Mouse (Mus musculus) thymus, postnatal 14 days (tissue): ENCODE measurements around the gene Tsku.

Source experiments
- DNase-seq: peaks from one replicate; pipeline ENCODE4 v3.0.0; 2021

Gene Tsku

DNA sequence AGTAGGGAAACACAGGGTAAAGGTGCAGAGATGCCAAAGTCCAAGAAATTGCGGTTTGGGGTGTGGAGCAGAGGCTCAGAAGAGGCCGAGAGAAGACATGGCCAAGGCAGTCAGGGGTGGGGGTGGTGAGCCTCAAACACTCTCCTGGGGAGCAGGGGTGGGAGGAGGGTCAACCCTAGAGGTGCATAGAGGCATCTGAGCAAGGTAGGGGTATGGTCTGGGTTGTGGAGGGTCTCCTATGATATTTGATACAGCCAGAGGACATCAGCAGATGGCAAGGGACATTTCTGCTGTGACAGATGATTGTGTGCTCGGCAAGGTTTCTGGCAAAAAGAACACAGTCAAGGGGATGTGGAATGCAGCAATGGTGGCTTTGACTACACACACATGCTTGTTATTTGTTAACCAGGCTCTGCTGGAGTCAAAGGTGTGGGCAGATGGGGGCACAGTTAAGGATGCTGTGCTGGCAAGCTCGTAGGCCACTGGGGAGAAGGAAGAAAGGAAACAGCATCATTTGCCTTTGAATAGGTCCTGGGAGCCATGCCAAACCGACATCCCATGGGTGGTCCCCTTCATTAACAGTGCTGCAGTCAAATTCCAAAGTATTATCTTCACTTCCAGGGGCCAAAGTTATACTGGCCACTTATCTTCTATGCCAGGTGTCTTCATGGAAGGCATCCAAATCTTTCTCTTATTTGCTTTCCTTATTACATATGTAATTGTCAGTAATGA is 37.7 kb downstream of the Tsku start:
- no peak for DNase-seq

DNA sequence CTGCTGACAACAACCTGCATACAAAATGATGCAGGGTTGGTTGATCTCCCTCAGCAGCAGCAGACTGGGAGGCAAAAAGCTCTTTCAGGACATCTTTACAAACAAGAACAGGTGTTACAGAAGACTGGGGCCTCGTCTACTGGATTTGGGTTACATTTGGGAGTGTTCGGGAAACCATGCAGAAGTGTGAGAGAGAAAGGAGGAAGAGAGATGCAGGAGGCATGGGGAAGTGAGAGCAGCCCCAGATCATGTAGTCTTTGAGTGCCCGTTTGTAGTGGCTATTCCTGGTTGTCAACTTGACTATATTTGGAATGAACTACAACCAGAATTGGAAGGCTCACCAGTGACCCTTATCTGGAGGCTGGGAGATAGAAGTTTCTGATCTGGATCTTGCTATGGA is 38.7 kb downstream of the Tsku start:
- DNase-seq, result no peak

DNA sequence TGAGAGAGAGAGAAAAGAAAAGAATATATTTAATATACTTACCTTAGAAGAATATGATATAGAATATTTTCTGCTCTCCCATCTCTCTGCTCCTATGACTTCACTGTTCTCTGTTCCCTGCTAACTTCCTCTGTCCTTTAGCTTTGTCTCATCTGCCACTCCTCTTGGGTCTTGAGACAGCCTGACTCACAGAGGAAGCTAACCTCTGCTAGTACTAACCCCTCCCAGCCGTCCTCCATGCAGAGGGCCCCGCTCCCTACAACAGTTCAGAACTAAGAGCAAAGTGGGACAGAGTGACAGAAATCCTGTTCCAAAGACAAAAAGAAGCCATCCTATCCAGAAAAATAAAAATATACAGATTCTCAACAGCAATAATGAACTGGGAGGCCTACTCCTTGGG is 40.0 kb downstream of the Tsku start, which contains the start of gene Acer3:
Acer3 (minus strand) TSS at position 126 of the 400 bp plus-strand sequence.
- DNase-seq, result no peak

DNA sequence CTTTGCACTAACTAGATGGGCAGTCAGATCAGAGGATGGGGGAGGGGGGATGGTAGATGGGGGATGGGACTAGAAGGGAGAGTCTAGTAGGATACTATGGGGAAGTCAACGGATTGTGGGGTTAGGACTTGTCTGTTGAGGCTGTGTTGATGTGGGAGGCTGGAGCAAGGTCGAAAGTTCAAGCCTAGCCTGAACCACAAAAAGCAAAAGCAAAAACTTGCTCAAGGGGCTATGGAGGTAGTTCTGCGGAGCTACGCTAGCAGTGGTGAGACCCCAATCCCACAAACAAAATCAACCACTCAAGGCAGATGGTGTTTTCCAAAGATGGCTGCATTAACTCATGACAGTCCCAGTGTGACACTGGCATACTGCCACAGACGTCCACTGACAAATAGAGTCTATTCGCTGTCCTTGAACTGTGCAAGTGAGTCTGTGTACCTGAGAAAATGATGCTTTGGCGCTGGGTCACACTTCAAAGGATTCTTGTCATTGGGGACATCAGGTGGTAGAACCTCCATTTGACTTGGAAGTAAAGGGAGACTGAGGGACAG is 41.0 kb downstream of the Tsku start:
- DNase-seq, result no peak

DNA sequence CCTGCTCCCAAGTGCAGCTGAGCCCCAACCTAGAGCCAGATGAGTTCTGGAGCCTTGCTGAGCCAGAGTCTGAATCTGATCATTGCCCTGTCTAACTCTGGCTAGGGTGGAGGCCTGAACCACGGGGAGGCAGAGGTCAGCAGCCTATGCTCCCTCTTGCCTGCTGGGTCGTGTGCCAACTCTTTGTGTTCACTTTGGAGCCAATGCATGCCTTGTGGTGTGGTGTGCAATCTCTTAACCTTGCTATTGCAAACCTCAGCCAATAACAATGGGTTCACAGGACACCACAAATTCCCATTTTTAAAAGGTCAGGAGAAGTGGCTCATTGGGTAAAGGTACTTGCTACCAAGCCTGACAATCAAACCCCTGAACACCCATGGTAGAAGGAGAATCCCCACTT is 44.6 kb downstream of the Tsku start:
- no peak for DNase-seq

DNA sequence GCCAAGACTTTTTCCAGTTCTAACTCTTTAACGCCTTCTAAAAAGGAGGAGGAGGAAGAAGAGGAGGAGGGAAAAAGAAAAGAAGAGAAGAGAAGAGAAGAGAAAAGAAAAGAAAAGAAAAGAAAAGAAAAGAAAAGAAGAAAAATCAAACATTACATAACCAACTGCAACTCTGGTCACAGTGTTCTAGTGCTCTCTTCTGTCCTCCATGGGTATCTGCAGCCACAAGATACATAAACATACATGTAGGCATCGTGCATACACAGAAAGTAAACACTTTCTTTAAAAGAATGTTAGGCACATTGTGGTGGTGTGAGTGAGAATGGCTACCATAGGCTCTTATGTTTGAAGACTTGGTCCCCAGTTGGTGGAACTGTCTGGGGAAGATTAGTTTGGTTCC is 46.0 kb downstream of the Tsku start:
- DNase-seq, result no peak

DNA sequence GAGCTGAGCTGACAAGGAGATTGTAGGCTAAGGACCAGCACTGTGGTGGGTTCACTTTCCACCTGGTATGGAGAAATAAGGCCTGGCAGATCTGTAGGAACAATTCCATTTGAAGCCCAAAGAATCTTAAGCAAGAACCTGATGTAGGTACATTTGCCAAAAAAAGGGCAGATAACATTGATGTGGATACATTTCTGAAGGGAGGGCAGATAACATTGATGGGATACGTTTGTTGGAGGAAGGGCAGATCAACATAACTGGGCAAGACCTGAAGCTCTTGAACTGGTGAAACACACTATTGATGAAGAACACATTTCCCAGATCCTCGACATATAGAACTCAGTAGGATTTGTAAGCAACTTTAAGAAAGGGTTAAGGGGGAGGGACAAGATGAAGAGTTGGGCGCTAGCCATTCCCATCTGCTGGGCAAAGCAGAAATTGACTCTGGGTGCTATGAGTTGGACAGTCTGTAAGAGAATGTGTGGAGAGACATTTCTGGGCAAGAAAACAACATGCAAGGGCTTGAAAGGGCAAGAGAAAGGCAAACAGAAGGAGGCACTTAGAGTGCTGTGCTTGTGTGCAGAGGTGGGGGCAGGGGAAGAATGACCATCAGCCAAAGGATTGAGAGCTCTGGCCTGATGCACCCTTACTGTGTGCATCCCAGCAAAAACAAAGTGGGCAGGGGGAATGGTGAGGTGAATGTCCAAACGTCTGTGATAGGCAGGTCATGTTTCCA is 48.8 kb downstream of the Tsku start:
- no peak for DNase-seq

DNA sequence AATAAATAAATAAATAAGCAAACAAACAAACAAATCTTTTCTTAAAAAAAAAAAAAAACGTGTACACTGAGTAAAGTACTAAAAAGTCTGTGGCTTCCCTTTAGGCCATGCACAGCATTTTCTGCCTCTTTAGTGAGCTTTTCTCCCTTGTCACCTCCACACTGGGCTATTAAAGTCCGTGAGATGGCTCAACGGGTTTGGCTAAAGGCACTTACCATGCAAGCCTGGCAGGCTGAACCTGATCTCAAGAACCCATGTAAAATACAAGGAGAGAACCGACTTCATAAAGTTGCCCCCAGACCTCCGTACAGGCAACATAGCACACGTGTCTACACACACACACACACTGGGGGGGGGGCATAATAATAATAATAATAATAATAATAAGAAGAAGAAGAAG is 50.9 kb downstream of the Tsku start:
- DNase-seq, result no peak

DNA sequence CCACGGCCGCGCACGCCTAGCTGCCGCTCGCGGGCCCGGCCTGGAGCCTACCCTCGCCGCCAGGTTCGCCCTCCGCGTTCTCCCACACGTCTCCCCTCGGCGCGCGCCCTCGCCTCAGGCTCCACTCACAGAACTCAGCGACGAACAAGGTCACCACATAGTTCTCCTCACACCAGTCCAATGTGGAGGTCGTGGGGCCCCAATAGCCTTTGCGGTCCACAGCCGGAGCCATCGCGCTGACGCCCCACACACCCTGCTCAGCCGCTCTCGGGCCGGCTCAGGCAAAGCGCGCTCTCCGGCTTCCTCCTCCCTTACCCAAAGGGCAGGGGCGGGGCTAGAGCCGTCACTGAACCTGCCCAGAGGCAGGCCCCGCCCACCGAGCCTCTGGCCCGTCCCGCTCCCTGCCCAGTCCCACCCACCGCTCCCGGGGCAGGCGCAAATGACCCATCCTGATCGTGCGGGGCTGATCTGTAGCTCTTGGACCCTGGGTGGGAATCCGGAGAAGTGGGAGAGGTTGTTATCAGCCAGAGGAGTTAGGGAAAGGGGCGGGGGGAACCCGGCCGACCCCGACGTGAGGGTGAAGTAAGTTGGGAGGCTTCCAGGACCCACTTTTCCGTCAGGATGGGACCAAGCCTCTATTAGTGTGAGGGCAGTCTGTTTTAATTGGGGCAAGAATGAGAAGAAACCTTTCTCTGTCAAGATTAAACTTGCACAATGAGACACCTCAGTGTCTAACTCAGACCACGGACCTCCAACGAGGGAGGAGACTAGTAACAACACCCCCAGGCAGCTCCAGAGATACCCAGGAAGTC is 51.7 kb downstream of the Tsku start:
- DNase-seq, result peak; percentile 95

DNA sequence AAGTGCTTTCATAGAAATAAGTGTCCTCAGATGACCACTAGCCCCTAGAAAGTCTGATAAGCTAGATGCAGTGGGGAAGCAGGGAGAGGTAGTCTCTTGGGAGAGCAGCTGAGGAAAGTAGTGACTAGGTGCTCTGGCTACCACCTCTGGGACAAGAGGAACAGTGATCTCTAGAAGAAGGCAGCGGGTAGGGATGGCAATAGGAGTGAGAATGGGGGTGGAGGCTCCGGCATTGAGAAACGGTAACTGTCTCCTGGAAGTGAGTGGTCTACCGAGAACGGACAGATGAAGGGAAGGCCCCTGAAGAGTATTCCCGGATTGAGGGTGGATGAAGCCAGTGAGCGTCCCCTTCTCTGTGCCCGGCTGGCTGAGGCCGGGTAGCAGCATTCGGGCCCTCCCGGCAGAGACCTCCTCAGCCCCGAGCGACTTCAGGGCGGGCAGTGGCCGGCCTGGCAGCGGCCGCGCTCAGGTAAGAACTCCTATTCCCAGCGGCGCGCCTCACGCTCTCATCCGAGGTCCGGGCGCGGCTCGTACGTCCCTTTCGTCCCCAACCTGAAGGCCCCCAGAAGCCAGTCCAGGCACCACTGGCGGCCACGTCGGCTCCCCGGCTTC is 52.4 kb downstream of the Tsku start:
- no peak for DNase-seq

DNA sequence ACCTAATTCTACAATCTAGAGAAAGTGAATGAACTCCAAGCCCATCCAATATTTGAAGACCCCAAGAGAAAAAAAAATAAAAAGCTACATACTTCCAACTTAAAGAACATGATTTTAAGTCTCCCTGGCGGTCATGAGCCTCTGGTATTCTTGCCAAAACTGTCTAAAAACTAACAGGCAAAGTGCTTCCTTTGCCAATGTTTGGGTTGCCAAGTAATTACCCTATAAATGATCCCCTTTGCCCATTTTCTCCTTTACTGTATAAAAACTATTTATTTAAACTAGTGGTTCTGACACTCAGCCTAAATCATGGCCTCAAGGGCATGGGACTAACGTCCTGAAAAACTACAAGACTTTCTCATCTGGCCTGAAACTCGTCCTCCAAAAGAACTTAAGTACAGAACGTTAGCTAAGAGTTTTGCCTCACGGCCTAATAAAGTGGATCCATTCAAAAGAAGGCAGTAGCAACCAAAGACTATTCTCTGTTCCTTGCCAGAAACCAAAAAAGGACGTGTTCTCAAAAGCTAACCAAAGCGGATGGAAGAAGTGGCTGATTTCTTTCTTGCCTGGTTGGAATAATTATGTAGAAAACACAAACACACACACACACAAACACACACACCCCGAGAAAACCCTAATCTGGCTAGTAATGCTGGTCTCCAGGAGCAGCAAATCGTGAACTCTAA is 53.1 kb downstream of the Tsku start:
- DNase-seq, result no peak

DNA sequence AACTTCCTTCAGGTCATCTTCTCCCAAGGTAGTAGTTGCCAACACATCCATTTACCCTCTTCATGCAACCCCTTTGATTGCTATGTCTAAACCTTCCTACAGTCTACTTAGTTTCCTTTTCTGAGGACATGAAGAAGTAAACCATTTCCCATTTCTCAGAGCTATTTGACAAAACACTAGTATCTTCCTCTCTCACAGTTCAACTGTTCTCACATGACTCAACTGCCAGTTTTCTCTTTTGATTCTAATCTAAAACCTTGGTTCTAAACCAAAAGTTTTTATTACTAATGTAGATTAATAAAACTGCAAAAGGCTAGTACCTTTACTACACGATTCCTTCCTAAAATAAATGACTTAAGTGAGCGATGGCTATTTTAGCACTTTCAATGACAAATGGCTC is 53.7 kb downstream of the Tsku start:
- DNase-seq, result no peak
